In the genomic region with DNA sequence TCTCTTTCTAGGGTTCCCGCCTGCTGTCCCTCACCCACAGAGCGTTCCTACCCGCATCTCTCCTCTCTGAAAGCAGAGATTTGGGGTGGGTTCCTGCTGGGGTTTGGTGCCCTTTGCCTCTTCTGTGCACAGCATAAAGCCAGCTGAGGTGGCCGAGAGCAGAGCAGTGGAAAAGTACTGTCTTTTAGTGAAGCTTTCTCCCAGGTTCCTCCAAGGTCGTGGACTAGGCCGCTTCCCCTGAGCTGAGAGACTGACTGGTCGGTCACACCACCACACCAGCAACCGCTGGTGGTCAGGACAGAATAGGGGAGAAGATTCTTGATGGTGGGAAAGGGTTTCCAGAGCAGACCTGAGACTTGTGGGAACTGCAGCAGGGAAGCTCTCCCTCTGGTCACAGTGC, we compare ENCODE assay signal across 11 mouse cellular contexts. TPM values are rescaled to one million over a fixed set of nuclear protein-coding genes. Genes with fewer than 3 reads are reported as not detected.
A peak's percentile ranks its signal among the peaks of the same experiment; 100 is the strongest.
DNase-seq lines count a peak whose midpoint lies in the region; ATAC-seq lines count a peak whose summit lies in the region.
"Had no signal": no experiment of that assay in that cellular context is flagged by ENCODE, and none has a peak within 500 bp of the region (broad histone marks: within the 10 kb centered on the region; RNA-seq: fewer than 3 reads in every experiment).

No protein-coding gene starts in this region.

- ATAC-seq in lung, embryonic 15.5 days (ENCODE audit: borderline replicate concordance, extremely low read depth, low FRiP score, low TSS enrichment) = no peak
- ATAC-seq in intestine, embryonic 16.5 days = no peak
- no peak for ATAC-seq in stomach, embryonic 14.5 days (ENCODE audit: insufficient number of reproducible peaks, insufficient read depth, low FRiP score, low read depth)

- peak overlapping the region; percentile 64 for H3K4me2 ChIP-seq in lung, embryonic 15.5 days
- H3K4me2 ChIP-seq in intestine, embryonic 16.5 days (ENCODE audit: low read depth, low read length) = peak overlapping the region; percentile 50; the same call in 1 of the 2 replicates
- H3K4me2 ChIP-seq in stomach, embryonic 14.5 days (replicated peaks; ENCODE audit: low read depth, low read length) = peak overlapping the region; percentile 57

- H3K9me3 ChIP-seq in lung, embryonic 15.5 days = no peaks in the 10 kb centered on the region
- no peaks in the 10 kb centered on the region for H3K9me3 ChIP-seq in intestine, embryonic 16.5 days (ENCODE audit: control insufficient read depth, low read length)
- no peaks in the 10 kb centered on the region for H3K9me3 ChIP-seq in stomach, embryonic 14.5 days (ENCODE audit: control insufficient read depth, low read depth, low read length)

- WGBS in lung, embryonic 15.5 days = 9% methylated on average over 8 of the region's 8 CpGs
- WGBS in intestine, embryonic 16.5 days = 10% methylated on average over 8 of the region's 8 CpGs
- WGBS in stomach, embryonic 14.5 days = 10% methylated on average over 8 of the region's 8 CpGs

- H3K27me3 ChIP-seq in lung, embryonic 15.5 days = peaks cover 83% of the 10 kb centered on the region
- H3K27me3 ChIP-seq in intestine, embryonic 16.5 days (replicated peaks; ENCODE audit: control insufficient read depth, insufficient read depth, low read length) = peaks cover 57% of the 10 kb centered on the region
- peaks cover 40% of the 10 kb centered on the region for H3K27me3 ChIP-seq in stomach, embryonic 14.5 days (ENCODE audit: control insufficient read depth, insufficient read depth, low read length)

- no peak overlapping the region for H3K9ac ChIP-seq in lung, embryonic 15.5 days
- H3K9ac ChIP-seq in intestine, embryonic 16.5 days (ENCODE audit: low read depth, low read length) = no peak overlapping the region
- H3K9ac ChIP-seq in stomach, embryonic 14.5 days (replicated peaks; ENCODE audit: low read depth, low read length) = no peak overlapping the region

- no peak overlapping the region for H3K27ac ChIP-seq in lung, embryonic 15.5 days
- H3K27ac ChIP-seq in intestine, embryonic 16.5 days (ENCODE audit: low read length) = no peak overlapping the region
- no peak overlapping the region for H3K27ac ChIP-seq in stomach, embryonic 14.5 days (ENCODE audit: low read length)

- DNase-seq in adrenal gland, postnatal 10 days = peak; percentile 37
- no peak for DNase-seq in adrenal gland, adult 8-10 months
- DNase-seq in lung, postnatal 4 days = no peak
- no peak for DNase-seq in spleen, postnatal 36 days (ENCODE audit: low spot score in 2 of 2)
- DNase-seq in ovary, postnatal 14 days (ENCODE audit: low spot score) = no peak

- no peaks in the 10 kb centered on the region for H3K36me3 ChIP-seq in lung, embryonic 15.5 days
- no peaks in the 10 kb centered on the region for H3K36me3 ChIP-seq in intestine, embryonic 16.5 days (ENCODE audit: control insufficient read depth, insufficient read depth, low read length)
- no peaks in the 10 kb centered on the region for H3K36me3 ChIP-seq in stomach, embryonic 14.5 days (ENCODE audit: control insufficient read depth, insufficient read depth, low read length)

- peaks cover 18% of the 10 kb centered on the region for H3K4me1 ChIP-seq in lung, embryonic 15.5 days
- peaks cover 19% of the 10 kb centered on the region for H3K4me1 ChIP-seq in intestine, embryonic 16.5 days (ENCODE audit: control insufficient read depth, insufficient read depth, low read length)
- peaks cover 10% of the 10 kb centered on the region; the same call in 1 of the 2 replicates for H3K4me1 ChIP-seq in stomach, embryonic 14.5 days (ENCODE audit: control insufficient read depth, insufficient read depth, low read length)

- peak overlapping the region; percentile 35 for H3K4me3 ChIP-seq in lung, embryonic 15.5 days
- no peak overlapping the region for H3K4me3 ChIP-seq in intestine, embryonic 16.5 days (ENCODE audit: low read length)
- peak overlapping the region; percentile 30 for H3K4me3 ChIP-seq in stomach, embryonic 14.5 days (ENCODE audit: low read depth, low read length)
- H3K4me3 ChIP-seq: erythroblast, embryonic 14.5 days; myocyte had no signal

RNA-seq across cellular contexts. Expression of gene Fam43b, which starts 0.4 kb away (rescaled TPM):
- 1 to 10 TPM; 1.8 to 2.0 TPM for total RNA-seq in adrenal gland, postnatal 10 days (2021)
- 1 to 10 TPM; 2.9 to 6.1 (median 3.9) TPM for total RNA-seq in adrenal gland, adult 8-10 months (2022)
- polyA plus RNA-seq in lung, embryonic 15.5 days (2015; fragmentation: Nextera tagmentation; extraction: Ambion mirVana) = not detected in 2 replicates
- polyA plus RNA-seq in intestine, embryonic 16.5 days (2015; fragmentation: Nextera tagmentation; extraction: Ambion mirVana) = not detected in 2 replicates
- 0.17 and 0.25 TPM in 2 replicates for polyA plus RNA-seq in stomach, embryonic 14.5 days (2014; fragmentation: Nextera tagmentation; extraction: Ambion mirVana)
- polyA plus RNA-seq: erythroblast, embryonic 14.5 days; large intestine, adult 2 months; myocyte had no signal

RNA-seq across cellular contexts. Expression of gene Cda, which starts 28.9 kb away (rescaled TPM):
- 10 to 100 TPM; 12.3 to 13.4 TPM for total RNA-seq in adrenal gland, postnatal 10 days (2021)
- total RNA-seq in adrenal gland, adult 8-10 months (2022) = 10 to 100 TPM in 2 of 4 experiments, 1 to 10 TPM in 2; 7.2 to 20.4 (median 14.7) TPM
- polyA plus RNA-seq in lung, embryonic 15.5 days (2015; fragmentation: Nextera tagmentation; extraction: Ambion mirVana) = 21.7 and 22.9 TPM in 2 replicates
- 39.2 and 42.4 TPM in 2 replicates for polyA plus RNA-seq in intestine, embryonic 16.5 days (2015; fragmentation: Nextera tagmentation; extraction: Ambion mirVana)
- polyA plus RNA-seq in stomach, embryonic 14.5 days (2014; fragmentation: Nextera tagmentation; extraction: Ambion mirVana) = 8.3 and 11.5 TPM in 2 replicates

RNA-seq across cellular contexts. Expression of gene Mul1, which starts 37.8 kb away (rescaled TPM):
- total RNA-seq in adrenal gland, postnatal 10 days (2021) = 10 to 100 TPM; 54.7 to 56.9 TPM
- 10 to 100 TPM; 54.2 to 59.0 (median 56.8) TPM for total RNA-seq in adrenal gland, adult 8-10 months (2022)
- 17.6 and 18.3 TPM in 2 replicates for polyA plus RNA-seq in lung, embryonic 15.5 days (2015; fragmentation: Nextera tagmentation; extraction: Ambion mirVana)
- polyA plus RNA-seq in intestine, embryonic 16.5 days (2015; fragmentation: Nextera tagmentation; extraction: Ambion mirVana) = 32.7 and 35.3 TPM in 2 replicates
- 17.6 and 19.4 TPM in 2 replicates for polyA plus RNA-seq in stomach, embryonic 14.5 days (2014; fragmentation: Nextera tagmentation; extraction: Ambion mirVana)

RNA-seq across cellular contexts. Expression of gene Camk2n1, which starts 57.4 kb away (rescaled TPM):
- 10 to 100 TPM; 17.3 to 22.9 TPM for total RNA-seq in adrenal gland, postnatal 10 days (2021)
- total RNA-seq in adrenal gland, adult 8-10 months (2022) = 10 to 100 TPM; 29.2 to 33.7 (median 31.2) TPM
- 2.8 and 2.9 TPM in 2 replicates for polyA plus RNA-seq in lung, embryonic 15.5 days (2015; fragmentation: Nextera tagmentation; extraction: Ambion mirVana)
- polyA plus RNA-seq in intestine, embryonic 16.5 days (2015; fragmentation: Nextera tagmentation; extraction: Ambion mirVana) = 3.5 and 3.6 TPM in 2 replicates
- polyA plus RNA-seq in stomach, embryonic 14.5 days (2014; fragmentation: Nextera tagmentation; extraction: Ambion mirVana) = 4.0 and 5.1 TPM in 2 replicates
